Mouse (Mus musculus) fat pad, adult 2 months (tissue): ENCODE data around the gene Zfp28.
A peak's percentile ranks its signal among the peaks of the same experiment; 100 is the strongest.
"Not testable (repeated sequence)": the region's sequence is repeated elsewhere in the genome, so short reads cannot be mapped to it uniquely, and the experiment has no call there.

Experiments used
- DNase-seq: peaks from one replicate; pipeline ENCODE4 v3.0.0-alpha.2; 2011; ENCODE audit warnings: low read depth, low spot score; ENCODE audit errors: extremely low read depth

Zfp28 gene

DNA sequence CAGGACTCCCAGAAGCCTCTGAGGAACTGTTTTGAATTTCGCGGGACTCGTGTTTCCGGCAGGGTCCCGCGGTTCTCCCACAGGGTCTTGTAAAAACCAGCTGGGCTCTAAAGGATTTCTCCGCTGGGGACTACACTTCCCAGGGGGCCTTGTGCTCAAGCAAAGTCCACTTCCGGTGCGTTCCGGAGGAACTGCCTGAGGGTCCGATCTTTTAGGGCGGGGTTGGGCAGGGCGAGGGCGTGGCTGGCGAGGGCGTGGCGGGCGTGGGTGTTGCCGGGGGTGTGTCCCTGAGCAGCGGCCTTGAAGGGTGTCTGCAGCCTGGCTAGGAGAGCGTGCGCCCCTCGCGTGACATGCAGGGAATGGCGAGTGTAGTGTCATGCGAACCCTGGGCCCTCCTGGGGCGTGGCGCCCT lies at the start of gene Zfp28:
Gene Zfp28 (plus strand): TSS at position 252 of the 412 bp plus-strand sequence.
- DNase-seq, result peak; percentile 30

GRCm38 (mm10) chr7:6339865-6340264 lies 43.2 kb upstream of the Zfp28 start:
- DNase-seq, result no peak

- no peak for DNase-seq
Observed at GRCm38 (mm10) chr7:6343501-6344071, 39.5 kb upstream of the Zfp28 start, which contains the start of gene Gm3854. Gm3854 (plus strand) TSS chr7:6343759.

- DNase-seq, result no peak
Observed at GRCm38 (mm10) chr7:6344124-6344523, 39.0 kb upstream of the Zfp28 start.

DNA sequence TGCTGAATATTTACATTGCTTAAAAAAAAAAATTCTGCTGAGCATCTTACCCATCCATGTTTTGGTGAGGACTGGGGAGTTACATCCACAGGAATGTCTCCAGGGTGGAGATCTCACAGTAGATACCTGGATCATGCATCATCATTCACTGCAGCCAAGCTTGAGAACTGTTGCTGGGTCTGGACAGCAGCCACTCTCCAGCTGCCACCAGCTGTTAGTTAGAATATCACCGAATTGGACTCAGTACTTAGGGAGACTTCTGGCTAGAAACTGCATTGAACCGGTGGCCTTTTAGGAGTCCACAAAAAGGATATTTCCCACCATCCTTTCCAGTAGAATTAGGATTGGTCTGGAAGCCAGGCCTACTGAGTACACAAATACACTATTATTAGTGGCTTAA lies 25.0 kb upstream of the Zfp28 start:
- DNase-seq, result no peak

GRCm38 (mm10) chr7:6358937-6359590 lies 24.0 kb upstream of the Zfp28 start:
- DNase-seq, result no peak

DNA sequence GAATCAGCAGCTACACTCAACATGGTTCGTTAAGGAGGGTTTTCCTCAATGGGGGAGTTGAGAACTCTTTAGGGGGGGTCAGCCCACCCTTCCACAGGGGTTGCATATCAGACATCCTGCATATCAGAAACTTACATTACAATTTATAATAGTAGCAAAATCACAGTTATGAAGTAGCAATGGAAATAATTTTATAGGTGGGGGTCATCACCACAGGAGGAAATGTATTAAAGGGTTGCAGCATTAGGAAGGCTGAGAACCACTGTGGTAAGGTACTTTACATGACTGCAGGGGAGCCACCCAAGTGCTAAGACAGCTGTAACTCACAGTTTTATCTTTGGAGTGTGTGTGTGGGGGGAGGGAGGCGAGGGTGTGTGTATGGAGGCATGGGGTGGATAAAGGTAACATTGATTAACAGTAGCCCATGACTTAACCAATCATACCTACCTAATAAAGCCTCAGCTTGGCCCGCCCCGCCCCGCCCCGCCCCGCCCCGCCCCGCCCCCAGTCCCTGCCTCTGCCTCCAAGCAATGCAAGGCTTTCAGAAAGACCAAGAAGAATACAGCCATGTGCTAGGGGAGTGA lies 22.5 kb upstream of the Zfp28 start:
- no peak for DNase-seq

GRCm38 (mm10) chr7:6361756-6362155 lies 21.3 kb upstream of the Zfp28 start:
- no peak for DNase-seq

DNA sequence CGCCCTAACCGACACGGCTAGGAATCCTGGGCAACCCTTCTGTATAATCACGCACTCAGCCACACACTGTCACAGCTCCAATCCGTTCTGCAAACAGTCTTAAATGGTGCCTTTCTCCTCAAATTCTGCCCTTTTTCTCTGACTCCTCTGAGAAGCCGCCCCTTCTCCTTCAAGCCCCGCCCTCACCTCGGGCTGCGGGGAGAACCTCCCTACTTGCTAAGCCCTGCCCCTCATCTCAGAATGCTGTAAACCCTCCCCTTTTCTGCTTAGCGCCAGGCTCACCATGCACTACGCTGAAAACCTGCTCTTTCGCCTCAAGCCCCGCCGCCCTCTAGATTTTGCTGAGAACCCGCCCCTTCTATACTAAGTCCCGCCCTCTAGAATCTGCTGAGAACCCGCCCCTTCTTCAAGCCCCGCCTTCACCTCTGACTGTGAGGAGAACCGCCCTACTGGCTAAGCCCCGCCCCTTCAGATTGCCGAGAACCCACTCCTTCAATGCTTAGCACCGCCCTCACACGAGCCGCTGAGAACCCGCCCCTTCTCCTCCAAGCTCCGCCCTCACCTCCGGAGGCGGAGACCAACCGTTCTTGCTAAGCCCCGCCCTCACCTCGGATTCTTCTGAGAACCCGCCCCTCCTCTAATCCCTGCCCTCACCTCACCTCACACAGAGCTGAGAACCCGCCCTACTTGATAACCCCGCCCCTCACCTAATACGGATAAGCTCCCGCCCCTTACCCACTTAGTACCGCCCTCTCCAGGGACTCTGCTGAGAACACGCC lies 20.6 kb upstream of the Zfp28 start:
- peak; percentile 96 for DNase-seq

DNA sequence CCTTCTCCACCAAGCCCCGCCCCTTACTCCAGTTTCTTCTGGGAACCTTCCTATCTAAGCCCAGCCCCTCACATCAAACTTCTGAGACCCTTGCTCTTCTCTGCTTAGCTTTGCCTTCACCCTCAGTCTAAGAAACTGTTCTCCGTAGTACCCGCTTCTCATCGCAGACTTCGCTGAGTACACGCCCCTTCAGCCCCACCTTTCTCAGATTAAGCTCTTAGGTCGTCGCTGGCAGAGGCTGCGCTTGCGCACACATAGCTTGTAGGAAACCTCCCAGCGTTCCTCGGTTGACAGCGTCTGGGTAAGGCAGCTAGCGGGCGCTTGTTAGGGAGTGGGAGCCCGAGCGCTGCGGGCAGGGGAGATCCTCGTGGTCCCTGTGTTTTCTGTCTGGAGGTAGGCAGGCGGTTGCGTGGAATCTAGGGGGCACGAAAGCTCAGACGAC lies 20.0 kb upstream of the Zfp28 start, which contains the start of gene Zfp78:
Gene Zfp78 (plus strand): TSS at position 234 of the 442 bp plus-strand sequence.
- DNase-seq, result peak; percentile 68

DNA sequence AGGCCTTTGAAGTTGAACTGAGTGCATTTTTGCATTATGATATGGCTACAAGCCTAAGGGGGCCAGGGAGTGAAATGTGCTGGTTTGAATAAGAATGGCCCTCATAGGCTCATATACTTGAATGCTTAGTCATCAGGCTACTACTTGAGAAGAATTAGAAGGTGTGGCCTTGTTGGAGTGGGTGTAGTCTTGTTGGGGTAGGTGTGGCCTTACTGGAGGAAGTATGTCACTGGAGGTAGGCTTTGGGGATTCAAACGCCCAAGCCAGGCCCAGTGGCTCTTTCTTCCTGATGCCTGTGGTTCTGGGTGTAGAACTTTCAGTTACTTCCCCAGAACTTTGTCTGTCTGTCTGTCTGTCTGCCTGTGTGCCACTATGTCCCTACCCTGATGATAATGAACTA lies 18.3 kb upstream of the Zfp28 start:
- DNase-seq, result no peak

GRCm38 (mm10) chr7:6367185-6367584 lies 15.9 kb upstream of the Zfp28 start:
- DNase-seq, result no peak

DNA sequence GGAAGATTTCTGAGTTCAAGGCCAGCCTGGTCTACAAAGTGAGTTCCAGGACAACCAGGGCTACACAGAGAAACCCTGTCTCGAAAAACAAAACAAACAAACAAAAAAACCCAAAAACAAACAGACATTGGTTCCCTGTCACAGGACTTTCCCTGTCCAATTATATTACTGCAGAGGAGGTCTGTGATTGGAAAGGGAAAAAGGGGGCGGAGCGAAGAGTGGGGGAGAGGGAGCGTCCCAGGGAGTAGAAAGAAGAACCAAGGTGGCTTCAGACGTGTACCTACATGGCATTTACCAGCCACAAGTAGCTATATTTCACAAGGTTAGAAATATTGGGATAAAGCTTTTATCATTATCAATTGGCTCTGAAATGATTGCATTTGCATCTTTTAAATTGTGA lies 14.9 kb upstream of the Zfp28 start:
- not testable (repeated sequence) for DNase-seq

GRCm38 (mm10) chr7:6369460-6369859 lies 13.6 kb upstream of the Zfp28 start:
- no peak for DNase-seq

- DNase-seq, result no peak
Observed at GRCm38 (mm10) chr7:6372993-6373392, 10.1 kb upstream of the Zfp28 start.

- DNase-seq, result no peak
Observed at GRCm38 (mm10) chr7:6378441-6378840, 4.7 kb upstream of the Zfp28 start.

DNA sequence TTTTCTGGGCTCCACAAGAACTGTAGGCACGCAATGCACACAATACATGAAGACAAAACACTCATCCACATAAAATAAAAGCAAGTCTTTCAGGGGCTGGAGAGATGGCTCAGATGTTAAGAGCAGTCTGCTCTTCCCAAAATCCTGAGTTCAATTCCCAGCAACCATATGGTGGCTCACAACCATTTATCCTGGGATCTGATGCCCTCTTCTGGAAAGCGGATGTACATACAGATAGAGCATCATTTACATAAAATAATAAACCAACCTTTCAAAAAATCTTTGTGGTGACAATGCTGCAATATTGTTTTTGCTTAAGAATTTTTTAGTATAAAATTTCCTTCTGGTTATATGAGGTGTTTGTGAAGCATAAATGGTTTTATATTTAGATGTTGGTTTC lies 1.7 kb upstream of the Zfp28 start:
- DNase-seq, result no peak

DNA sequence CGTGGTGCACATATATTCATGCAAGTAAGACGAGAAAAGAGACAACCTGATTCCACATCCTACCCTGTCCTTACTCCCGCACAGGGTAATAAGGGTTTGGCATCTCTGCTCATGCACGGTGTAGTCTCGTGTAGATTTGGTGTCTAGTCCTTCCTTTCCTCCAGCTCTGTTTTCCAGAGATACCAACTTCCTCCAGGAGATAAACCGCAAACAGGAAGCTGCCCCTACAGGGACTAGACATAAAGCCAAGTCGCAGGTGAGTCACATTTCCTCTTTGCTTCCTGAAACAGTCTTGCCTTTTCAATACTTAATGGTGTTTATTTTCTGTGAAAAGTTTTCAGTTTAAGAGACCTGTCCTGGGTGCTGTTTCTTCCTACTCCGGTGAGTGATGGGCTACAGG lies 916 bp downstream of the Zfp28 start:
- no peak for DNase-seq

GRCm38 (mm10) chr7:6386995-6387394 lies 3.9 kb downstream of the Zfp28 start:
- no peak for DNase-seq

DNA sequence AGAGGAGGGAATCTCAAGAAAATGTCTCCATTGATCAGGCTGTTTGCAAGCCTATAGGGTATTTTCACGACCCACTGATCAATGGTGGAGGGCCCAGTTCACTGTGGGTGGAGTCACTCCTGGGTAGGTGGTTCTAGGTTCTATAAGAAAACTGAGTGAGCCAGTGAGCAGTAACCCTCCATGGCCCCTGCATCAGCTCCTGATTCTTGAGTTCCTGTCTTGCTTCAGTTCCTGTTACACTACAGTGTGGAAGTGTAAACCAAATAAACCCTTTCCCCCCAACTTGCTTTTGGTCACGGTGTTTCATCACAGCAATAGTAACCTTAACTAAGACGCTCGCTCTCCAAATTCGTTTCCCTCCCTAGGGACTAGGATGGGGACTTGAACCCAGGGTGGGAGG lies 5.9 kb downstream of the Zfp28 start:
- no peak for DNase-seq

DNA sequence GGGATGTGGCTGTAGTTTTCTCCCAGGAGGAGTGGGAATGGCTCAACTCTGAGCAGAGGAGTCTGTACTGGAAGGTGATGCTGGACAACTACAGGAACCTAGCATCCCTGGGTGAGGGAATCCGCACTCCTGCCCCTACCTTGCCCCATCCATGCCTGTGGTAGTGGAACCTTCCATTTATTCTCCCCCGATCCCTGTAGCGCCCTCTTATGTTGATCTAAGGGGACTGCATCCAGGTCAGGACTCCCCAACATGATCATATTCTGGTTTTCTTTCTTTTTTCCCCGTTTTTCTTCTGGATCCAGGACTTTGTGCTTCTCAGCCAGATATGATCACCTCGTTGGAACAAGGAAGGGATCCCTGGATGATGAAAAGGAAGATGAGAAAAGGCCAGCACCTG lies 6.4 kb downstream of the Zfp28 start:
- DNase-seq, result no peak
